Mouse (Mus musculus): ENCODE measurements around the gene Cpne6. TPM values are rescaled to one million over a fixed set of nuclear protein-coding genes. Genes with fewer than 3 reads are reported as not detected.

Gene Cpne6
- polyA plus RNA-seq (2015; fragmentation: Nextera tagmentation; extraction: Ambion mirVana), result 0.25 and 0.31 TPM in 2 replicates

GRCm38 (mm10) chr14:55510125-55510731 is at the start of gene Cpne6:
Cpne6 (plus strand) TSS chr14:55510445.
- H3K36me3 ChIP-seq (ENCODE audit: control insufficient read depth, insufficient read depth, low read length), result no peaks in the 10 kb centered on the region
- peaks cover 10% of the 10 kb centered on the region for H3K27me3 ChIP-seq (ENCODE audit: control insufficient read depth, insufficient read depth, low read length)
- no peak within 1 kb of the TSS for H3K4me2 ChIP-seq (ENCODE audit: low read depth, low read length)
- no peak within 1 kb of the TSS for H3K4me3 ChIP-seq (replicated peaks; ENCODE audit: low read length)
- H3K4me1 ChIP-seq (ENCODE audit: control insufficient read depth, insufficient read depth, low read length), result peaks cover 5% of the 10 kb centered on the region; the same call in 1 of the 2 replicates
- H3K27ac ChIP-seq (ENCODE audit: low read length), result no peak within 1 kb of the TSS
- no peaks in the 10 kb centered on the region for H3K9me3 ChIP-seq (replicated peaks; ENCODE audit: control insufficient read depth, low read length)
- 62% methylated on average over 22 of the region's 22 CpGs for whole genome bisulfite sequencing
- no peak within 1 kb of the TSS for H3K9ac ChIP-seq (ENCODE audit: low read length)
- ATAC-seq (ENCODE audit: insufficient read depth, low FRiP score), result no peak

GRCm38 (mm10) chr14:55461757-55462156 is 48.5 kb upstream of the Cpne6 start:
- Histone ChIP-seq H3K36me3 (ENCODE audit: control insufficient read depth, insufficient read depth, low read length) (no peaks in the 10 kb centered on the region), H3K4me1 (ENCODE audit: control insufficient read depth, insufficient read depth, low read length) (0 out of 2 replicates have a peak, but pooled peaks cover 5% of the 10 kb centered on the region), H3K27me3 (ENCODE audit: control insufficient read depth, insufficient read depth, low read length) (no peaks in the 10 kb centered on the region), H3K4me3 (replicated peaks; ENCODE audit: low read length) (no peak overlapping the region), H3K9ac (ENCODE audit: low read length) (no peak overlapping the region), H3K9me3 (replicated peaks; ENCODE audit: control insufficient read depth, low read length) (no peaks in the 10 kb centered on the region), H3K4me2 (ENCODE audit: low read depth, low read length) (no peak overlapping the region), H3K27ac (ENCODE audit: low read length) (no peak overlapping the region)
- WGBS, result 25% methylated on average over 4 of the region's 4 CpGs
- no peak for ATAC-seq (ENCODE audit: insufficient read depth, low FRiP score)

GRCm38 (mm10) chr14:55466481-55466880 is 43.8 kb upstream of the Cpne6 start:
- WGBS, result 58% methylated on average over 4 of the region's 4 CpGs

GRCm38 (mm10) chr14:55467108-55467507 is 43.1 kb upstream of the Cpne6 start:
- no peak for ATAC-seq (ENCODE audit: insufficient read depth, low FRiP score)
- Histone ChIP-seq H3K9me3 (replicated peaks; ENCODE audit: control insufficient read depth, low read length) (no peaks in the 10 kb centered on the region), H3K4me1 (ENCODE audit: control insufficient read depth, insufficient read depth, low read length) (no peaks in the 10 kb centered on the region), H3K4me3 (replicated peaks; ENCODE audit: low read length) (no peak overlapping the region), H3K27me3 (ENCODE audit: control insufficient read depth, insufficient read depth, low read length) (no peaks in the 10 kb centered on the region), H3K36me3 (ENCODE audit: control insufficient read depth, insufficient read depth, low read length) (no peaks in the 10 kb centered on the region), H3K27ac (ENCODE audit: low read length) (no peak overlapping the region), H3K9ac (ENCODE audit: low read length) (no peak overlapping the region), H3K4me2 (ENCODE audit: low read depth, low read length) (no peak overlapping the region)
- 72% methylated on average over 7 of the region's 7 CpGs for WGBS

More at GRCm38 (mm10) chr14:55466481-55466880, 43.8 kb upstream of the Cpne6 start:
- no peaks in the 10 kb centered on the region for H3K4me1 ChIP-seq (ENCODE audit: control insufficient read depth, insufficient read depth, low read length)
- no peaks in the 10 kb centered on the region for H3K27me3 ChIP-seq (ENCODE audit: control insufficient read depth, insufficient read depth, low read length)
- H3K4me3 ChIP-seq (replicated peaks; ENCODE audit: low read length), result no peak overlapping the region
- ATAC-seq (ENCODE audit: insufficient read depth, low FRiP score), result no peak
- no peak overlapping the region for H3K4me2 ChIP-seq (ENCODE audit: low read depth, low read length)
- H3K9ac ChIP-seq (ENCODE audit: low read length), result no peak overlapping the region
- H3K9me3 ChIP-seq (replicated peaks; ENCODE audit: control insufficient read depth, low read length), result no peaks in the 10 kb centered on the region
- no peak overlapping the region for H3K27ac ChIP-seq (ENCODE audit: low read length)
- H3K36me3 ChIP-seq (ENCODE audit: control insufficient read depth, insufficient read depth, low read length), result no peaks in the 10 kb centered on the region

GRCm38 (mm10) chr14:55468301-55468741 is 41.9 kb upstream of the Cpne6 start:
- no peak overlapping the region for H3K4me2 ChIP-seq (ENCODE audit: low read depth, low read length)
- no peak for ATAC-seq (ENCODE audit: insufficient read depth, low FRiP score)
- no peak overlapping the region for H3K4me3 ChIP-seq (replicated peaks; ENCODE audit: low read length)
- H3K9me3 ChIP-seq (replicated peaks; ENCODE audit: control insufficient read depth, low read length), result no peaks in the 10 kb centered on the region
- 68% methylated on average over 2 of the region's 2 CpGs for WGBS
- H3K4me1 ChIP-seq (ENCODE audit: control insufficient read depth, insufficient read depth, low read length), result no peaks in the 10 kb centered on the region
- H3K9ac ChIP-seq (ENCODE audit: low read length), result no peak overlapping the region
- H3K27me3 ChIP-seq (ENCODE audit: control insufficient read depth, insufficient read depth, low read length), result no peaks in the 10 kb centered on the region
- H3K27ac ChIP-seq (ENCODE audit: low read length), result no peak overlapping the region
- H3K36me3 ChIP-seq (ENCODE audit: control insufficient read depth, insufficient read depth, low read length), result no peaks in the 10 kb centered on the region

- H3K4me3 ChIP-seq (replicated peaks; ENCODE audit: low read length), result no peak overlapping the region
- no peak overlapping the region for H3K4me2 ChIP-seq (ENCODE audit: low read depth, low read length)
- 0 out of 2 replicates have a peak, but pooled peaks have one; percentile 56 for ATAC-seq (ENCODE audit: insufficient read depth, low FRiP score)
- WGBS, result 63% methylated on average over 2 of the region's 2 CpGs
- H3K27me3 ChIP-seq (ENCODE audit: control insufficient read depth, insufficient read depth, low read length), result no peaks in the 10 kb centered on the region
- H3K27ac ChIP-seq (ENCODE audit: low read length), result no peak overlapping the region
- H3K4me1 ChIP-seq (ENCODE audit: control insufficient read depth, insufficient read depth, low read length), result no peaks in the 10 kb centered on the region
- no peaks in the 10 kb centered on the region for H3K36me3 ChIP-seq (ENCODE audit: control insufficient read depth, insufficient read depth, low read length)
- no peaks in the 10 kb centered on the region for H3K9me3 ChIP-seq (replicated peaks; ENCODE audit: control insufficient read depth, low read length)
- H3K9ac ChIP-seq (ENCODE audit: low read length), result no peak overlapping the region
Measured at GRCm38 (mm10) chr14:55469041-55469440, 41.2 kb upstream of the Cpne6 start.

- Histone ChIP-seq H3K4me2 (ENCODE audit: low read depth, low read length) (no peak overlapping the region), H3K36me3 (ENCODE audit: control insufficient read depth, insufficient read depth, low read length) (no peaks in the 10 kb centered on the region), H3K4me3 (replicated peaks; ENCODE audit: low read length) (no peak overlapping the region), H3K4me1 (ENCODE audit: control insufficient read depth, insufficient read depth, low read length) (no peaks in the 10 kb centered on the region), H3K9me3 (replicated peaks; ENCODE audit: control insufficient read depth, low read length) (no peaks in the 10 kb centered on the region), H3K9ac (ENCODE audit: low read length) (no peak overlapping the region), H3K27ac (ENCODE audit: low read length) (no peak overlapping the region), H3K27me3 (ENCODE audit: control insufficient read depth, insufficient read depth, low read length) (no peaks in the 10 kb centered on the region)
- ATAC-seq (ENCODE audit: insufficient read depth, low FRiP score), result 0 out of 2 replicates have a peak, but pooled peaks have one; percentile 21
- 57% methylated on average over 6 of the region's 6 CpGs for WGBS
Measured at GRCm38 (mm10) chr14:55469821-55470220, 40.4 kb upstream of the Cpne6 start.

GRCm38 (mm10) chr14:55470806-55471205 is 39.4 kb upstream of the Cpne6 start:
- no peak overlapping the region for H3K4me3 ChIP-seq (replicated peaks; ENCODE audit: low read length)
- peak overlapping the region; percentile 15 for H3K4me2 ChIP-seq (ENCODE audit: low read depth, low read length)
- no peak overlapping the region for H3K9ac ChIP-seq (ENCODE audit: low read length)
- no peaks in the 10 kb centered on the region for H3K27me3 ChIP-seq (ENCODE audit: control insufficient read depth, insufficient read depth, low read length)
- no peaks in the 10 kb centered on the region for H3K36me3 ChIP-seq (ENCODE audit: control insufficient read depth, insufficient read depth, low read length)
- no peak overlapping the region for H3K27ac ChIP-seq (ENCODE audit: low read length)
- WGBS, result 4% methylated on average over 10 of the region's 10 CpGs
- no peaks in the 10 kb centered on the region for H3K4me1 ChIP-seq (ENCODE audit: control insufficient read depth, insufficient read depth, low read length)
- no peaks in the 10 kb centered on the region for H3K9me3 ChIP-seq (replicated peaks; ENCODE audit: control insufficient read depth, low read length)
- no peak for ATAC-seq (ENCODE audit: insufficient read depth, low FRiP score)

- H3K9me3 ChIP-seq (replicated peaks; ENCODE audit: control insufficient read depth, low read length), result no peaks in the 10 kb centered on the region
- no peak overlapping the region for H3K4me3 ChIP-seq (replicated peaks; ENCODE audit: low read length)
- H3K4me1 ChIP-seq (ENCODE audit: control insufficient read depth, insufficient read depth, low read length), result peaks cover 5% of the 10 kb centered on the region; the same call in 1 of the 2 replicates
- H3K27ac ChIP-seq (ENCODE audit: low read length), result no peak overlapping the region
- H3K36me3 ChIP-seq (ENCODE audit: control insufficient read depth, insufficient read depth, low read length), result no peaks in the 10 kb centered on the region
- 48% methylated on average over 2 of the region's 2 CpGs for WGBS
- no peak for ATAC-seq (ENCODE audit: insufficient read depth, low FRiP score)
- no peak overlapping the region for H3K4me2 ChIP-seq (ENCODE audit: low read depth, low read length)
- H3K27me3 ChIP-seq (ENCODE audit: control insufficient read depth, insufficient read depth, low read length), result no peaks in the 10 kb centered on the region
- no peak overlapping the region for H3K9ac ChIP-seq (ENCODE audit: low read length)
Measured at GRCm38 (mm10) chr14:55475654-55476053, 34.6 kb upstream of the Cpne6 start.

Data from stomach, embryonic 16.5 days (tissue).